Comparison of ENCODE assay signal across 8 mouse cellular contexts in the genomic region with DNA sequence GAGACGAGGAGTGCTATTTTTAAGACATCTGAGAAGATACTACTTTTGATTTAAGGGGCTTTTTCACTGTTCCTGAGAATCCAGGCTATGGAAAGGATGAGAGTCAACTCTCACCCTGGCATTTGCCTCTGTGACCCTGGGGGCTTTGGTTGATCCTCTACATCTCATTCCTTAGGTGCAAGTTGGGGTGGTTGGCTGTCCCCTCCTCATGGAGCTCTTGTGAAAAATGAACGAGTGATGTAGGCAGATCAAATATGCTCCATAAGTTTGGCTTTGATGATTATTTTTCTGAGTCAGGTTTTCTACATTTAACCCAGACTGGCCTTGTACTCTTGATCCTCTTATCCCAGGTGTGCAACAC. TPM values are rescaled to one million over a fixed set of nuclear protein-coding genes. Genes with fewer than 3 reads are reported as not detected.
DNase-seq lines count a peak whose midpoint lies in the region; ATAC-seq and TF ChIP-seq lines count a peak whose summit lies in the region.

No protein-coding gene starts in this region.

- WGBS in lung, adult 2 months = 2% methylated on average over 2 of the region's 2 CpGs
- 3% methylated on average over 2 of the region's 2 CpGs for WGBS in embryonic facial prominence, embryonic 15.5 days
- 4% methylated on average over 2 of the region's 2 CpGs for WGBS in intestine, embryonic 16.5 days
- 11% methylated on average over 2 of the region's 2 CpGs for WGBS in neural tube, embryonic 14.5 days

- H3K36me3 ChIP-seq in embryonic facial prominence, embryonic 15.5 days = peaks cover 16% of the 10 kb centered on the region
- H3K36me3 ChIP-seq in intestine, embryonic 16.5 days (ENCODE audit: control insufficient read depth, insufficient read depth, low read length) = no peaks in the 10 kb centered on the region
- no peaks in the 10 kb centered on the region for H3K36me3 ChIP-seq in neural tube, embryonic 14.5 days (ENCODE audit: control insufficient read depth, insufficient read depth, low read length)

- no peak for TF ChIP-seq POLR2A in lung, adult 2 months (IDR thresholded peaks at IDR 0.05; ENCODE audit: borderline replicate concordance, extremely low read depth, low read depth, low read length)

- no peaks in the 10 kb centered on the region for H3K27me3 ChIP-seq in embryonic facial prominence, embryonic 15.5 days
- H3K27me3 ChIP-seq in intestine, embryonic 16.5 days (replicated peaks; ENCODE audit: control insufficient read depth, insufficient read depth, low read length) = no peaks in the 10 kb centered on the region
- H3K27me3 ChIP-seq in neural tube, embryonic 14.5 days (ENCODE audit: control insufficient read depth, insufficient read depth, low read length) = no peaks in the 10 kb centered on the region

- DNase-seq in lung, adult 2 months = no peak
- DNase-seq in lung, postnatal 36 days = no peak
- DNase-seq in layer of hippocampus, adult 8-10 months (ENCODE audit: low spot score in 2 of 2) = no peak
- DNase-seq in kidney, postnatal 14 days = no peak

- peaks cover 9% of the 10 kb centered on the region; the same call in 1 of the 2 replicates for H3K4me1 ChIP-seq in lung, adult 2 months (ENCODE audit: control insufficient read depth, insufficient read depth, low read length)
- H3K4me1 ChIP-seq in embryonic facial prominence, embryonic 15.5 days = peaks cover 7% of the 10 kb centered on the region
- 0 out of 2 replicates have a peak, but pooled peaks cover 4% of the 10 kb centered on the region for H3K4me1 ChIP-seq in intestine, embryonic 16.5 days (ENCODE audit: control insufficient read depth, insufficient read depth, low read length)
- peaks cover 6% of the 10 kb centered on the region; the same call in 1 of the 2 replicates for H3K4me1 ChIP-seq in neural tube, embryonic 14.5 days (ENCODE audit: control insufficient read depth, insufficient read depth, low read length)

- H3K4me2 ChIP-seq in embryonic facial prominence, embryonic 15.5 days (replicated peaks) = peak overlapping the region; percentile 75
- peak overlapping the region; percentile 80 for H3K4me2 ChIP-seq in intestine, embryonic 16.5 days (ENCODE audit: low read depth, low read length)
- peak overlapping the region; percentile 73 for H3K4me2 ChIP-seq in neural tube, embryonic 14.5 days (ENCODE audit: low read depth, low read length)

- TF ChIP-seq CTCF in lung, adult 2 months (IDR thresholded peaks at IDR 0.05; ENCODE audit: insufficient read depth, low read length) = no peak

- H3K9me3 ChIP-seq in embryonic facial prominence, embryonic 15.5 days (replicated peaks) = no peaks in the 10 kb centered on the region
- H3K9me3 ChIP-seq in intestine, embryonic 16.5 days (ENCODE audit: control insufficient read depth, low read length) = no peaks in the 10 kb centered on the region
- no peaks in the 10 kb centered on the region for H3K9me3 ChIP-seq in neural tube, embryonic 14.5 days (ENCODE audit: control insufficient read depth, low read length)

- H3K27ac ChIP-seq in embryonic facial prominence, embryonic 15.5 days (replicated peaks) = peak overlapping the region; percentile 85; the same call in 1 of the 2 replicates
- no peak overlapping the region for H3K27ac ChIP-seq in intestine, embryonic 16.5 days (ENCODE audit: low read length)
- H3K27ac ChIP-seq in neural tube, embryonic 14.5 days (ENCODE audit: low read depth, low read length) = peak overlapping the region; percentile 86; the same call in 1 of the 2 replicates

- H3K4me3 ChIP-seq in lung, adult 2 months (replicated peaks; ENCODE audit: extremely low read depth, low read depth, low read length) = peak overlapping the region; percentile 97
- peak overlapping the region; percentile 67 for H3K4me3 ChIP-seq in embryonic facial prominence, embryonic 15.5 days (replicated peaks)
- H3K4me3 ChIP-seq in intestine, embryonic 16.5 days (ENCODE audit: low read length) = peak overlapping the region; percentile 71
- peak overlapping the region; percentile 55 for H3K4me3 ChIP-seq in neural tube, embryonic 14.5 days (ENCODE audit: low read depth, low read length)

- no peak for ATAC-seq in embryonic facial prominence, embryonic 15.5 days (ENCODE audit: insufficient number of reproducible peaks, low FRiP score, low TSS enrichment, low read depth)
- ATAC-seq in intestine, embryonic 16.5 days = no peak
- no peak; the same call in 1 of the 2 replicates for ATAC-seq in neural tube, embryonic 14.5 days (ENCODE audit: low read depth)
- ATAC-seq in granulocyte monocyte progenitor cell, adult 5-6 weeks (replicated peaks; ENCODE audit: poor library complexity, severe bottlenecking) = no peak

- peak overlapping the region; percentile 58 for H3K9ac ChIP-seq in embryonic facial prominence, embryonic 15.5 days
- peak overlapping the region; percentile 84 for H3K9ac ChIP-seq in intestine, embryonic 16.5 days (ENCODE audit: low read depth, low read length)
- H3K9ac ChIP-seq in neural tube, embryonic 14.5 days (replicated peaks; ENCODE audit: low read depth, low read length) = peak overlapping the region; percentile 60

RNA-seq across cellular contexts. Expression of gene Ccnq, which starts 0.3 kb away (rescaled TPM):
- 36.7 and 48.2 TPM in 2 replicates for polyA plus RNA-seq in lung, adult 2 months (2012; rRNA removed)
- 39.8 and 41.9 TPM in 2 replicates for polyA plus RNA-seq in embryonic facial prominence, embryonic 15.5 days (2015; fragmentation: Nextera tagmentation; extraction: Ambion mirVana)
- 35.9 and 38.5 TPM in 2 replicates for polyA plus RNA-seq in intestine, embryonic 16.5 days (2015; fragmentation: Nextera tagmentation; extraction: Ambion mirVana)
- polyA plus RNA-seq in neural tube, embryonic 14.5 days (2014; fragmentation: Nextera tagmentation; extraction: Ambion mirVana) = 34.0 and 37.8 TPM in 2 replicates
- total RNA-seq in granulocyte monocyte progenitor cell, adult 5-6 weeks (2014; fragmentation: Nextera tagmentation) = 22.9 and 32.1 TPM in 2 replicates
- 24.1 and 29.5 TPM in 2 replicates for total RNA-seq in granulocyte monocyte progenitor cell, adult 5-6 weeks (2017)
- 10 to 100 TPM; 19.7 to 21.4 (median 20.0) TPM for total RNA-seq in layer of hippocampus, adult 8-10 months (2022)

RNA-seq across cellular contexts. Expression of gene Nlk, which starts 54.6 kb away (rescaled TPM):
- polyA plus RNA-seq in lung, adult 2 months (2012; rRNA removed) = 24.3 and 26.4 TPM in 2 replicates
- 10.8 and 12.3 TPM in 2 replicates for polyA plus RNA-seq in embryonic facial prominence, embryonic 15.5 days (2015; fragmentation: Nextera tagmentation; extraction: Ambion mirVana)
- polyA plus RNA-seq in intestine, embryonic 16.5 days (2015; fragmentation: Nextera tagmentation; extraction: Ambion mirVana) = 8.4 and 8.8 TPM in 2 replicates
- 29.4 and 31.2 TPM in 2 replicates for polyA plus RNA-seq in neural tube, embryonic 14.5 days (2014; fragmentation: Nextera tagmentation; extraction: Ambion mirVana)
- total RNA-seq in granulocyte monocyte progenitor cell, adult 5-6 weeks (2014; fragmentation: Nextera tagmentation) = 13.2 and 21.7 TPM in 2 replicates
- total RNA-seq in granulocyte monocyte progenitor cell, adult 5-6 weeks (2017) = 16.4 and 26.1 TPM in 2 replicates
- total RNA-seq in layer of hippocampus, adult 8-10 months (2022) = 10 to 100 TPM; 37.1 to 48.0 (median 44.3) TPM
